Mouse (Mus musculus): ENCODE data around the gene Chek2. TPM values are rescaled to one million over a fixed set of nuclear protein-coding genes. Genes with fewer than 3 reads are reported as not detected.

Chek2 gene
- polyA plus RNA-seq, 2 experiments: 26.2 to 26.7 TPM

- no peak for TF ChIP-seq CTCF (IDR thresholded peaks at IDR 0.05; ENCODE audit: low read depth)
- TF ChIP-seq EP300 (IDR thresholded peaks at IDR 0.05; ENCODE audit: low read depth): peak; percentile 57
- peak in 2 of 3 experiments; percentile 58 to 61 for DNase-seq (ENCODE audit: low read depth in 3 of 3, low spot score in 3 of 3)
- peak; percentile 25 for ATAC-seq (ENCODE audit: insufficient read depth)
- Histone ChIP-seq H3K9me3 (ENCODE audit: control insufficient read depth, low read length) (no peaks in the 10 kb centered on the region), H3K4me3 (ENCODE audit: insufficient read depth in 1 of 2, low read depth in 2 of 2, low read length in 2 of 2) (peak overlapping the region; percentile 80 to 95), H3K27ac (peak overlapping the region; percentile 100), H3K9ac (replicated peaks) (peak overlapping the region; percentile 97), H3K4me1 (replicated peaks; ENCODE audit: control insufficient read depth in 2 of 2, insufficient read depth in 2 of 2, low read length in 1 of 2) (peaks cover 43 to 47% of the 10 kb centered on the region in 2 experiments), H3K36me3 (replicated peaks; ENCODE audit: control insufficient read depth, insufficient read depth, low read depth) (peaks cover 33% of the 10 kb centered on the region), H3K27me3 (ENCODE audit: control insufficient read depth, insufficient read depth, low read length) (no peaks in the 10 kb centered on the region), H3K4me2 (ENCODE audit: low read depth) (peak overlapping the region; percentile 74)
- 1% methylated on average over 28 of the region's 28 CpGs for WGBS (ENCODE audit: insufficient replicate concordance)
These were observed 621 bp upstream of the Chek2 start for GRCm38 (mm10) chr5:110839038-110839677.

- Histone ChIP-seq H3K9me3 (ENCODE audit: control insufficient read depth, low read length) (no peaks in the 10 kb centered on the region), H3K36me3 (replicated peaks; ENCODE audit: control insufficient read depth, insufficient read depth, low read depth) (peaks cover 42% of the 10 kb centered on the region), H3K4me1 (replicated peaks; ENCODE audit: control insufficient read depth in 2 of 2, insufficient read depth in 2 of 2, low read length in 1 of 2) (peaks cover 30 to 35% of the 10 kb centered on the region in 2 experiments), H3K9ac (replicated peaks) (peak overlapping the region; percentile 93), H3K27ac (peak overlapping the region; percentile 83), H3K4me3 (ENCODE audit: insufficient read depth in 1 of 2, low read depth in 2 of 2, low read length in 2 of 2) (peak overlapping the region; percentile 95 to 97), H3K27me3 (ENCODE audit: control insufficient read depth, insufficient read depth, low read length) (no peaks in the 10 kb centered on the region), H3K4me2 (ENCODE audit: low read depth) (peak overlapping the region; percentile 81)
- TF ChIP-seq CTCF (IDR thresholded peaks at IDR 0.05; ENCODE audit: low read depth) (peak; percentile 77), EP300 (IDR thresholded peaks at IDR 0.05; ENCODE audit: low read depth) (no peak)
- DNase-seq (ENCODE audit: low read depth in 3 of 3, low spot score in 3 of 3) (peak; percentile 54 to 72 (median 60)), ATAC-seq (ENCODE audit: insufficient read depth) (no peak)
- WGBS (ENCODE audit: insufficient replicate concordance): 2% methylated on average over 4 of the region's 4 CpGs
These were observed 686 bp downstream of the Chek2 start for GRCm38 (mm10) chr5:110840465-110840864.

- peak overlapping the region; percentile 10 for H3K27ac ChIP-seq
- H3K9ac ChIP-seq (replicated peaks): no peak overlapping the region; the same call in 1 of the 2 replicates
- peaks cover 25 to 29% of the 10 kb centered on the region in 2 experiments for H3K4me1 ChIP-seq (replicated peaks; ENCODE audit: control insufficient read depth in 2 of 2, insufficient read depth in 2 of 2, low read length in 1 of 2)
- H3K9me3 ChIP-seq (ENCODE audit: control insufficient read depth, low read length): no peaks in the 10 kb centered on the region
- H3K4me2 ChIP-seq (ENCODE audit: low read depth): peak overlapping the region; percentile 81
- peaks cover 50% of the 10 kb centered on the region for H3K36me3 ChIP-seq (replicated peaks; ENCODE audit: control insufficient read depth, insufficient read depth, low read depth)
- TF ChIP-seq CTCF (IDR thresholded peaks at IDR 0.05; ENCODE audit: low read depth): no peak; the same call in 1 of the 2 replicates
- TF ChIP-seq EP300 (IDR thresholded peaks at IDR 0.05; ENCODE audit: low read depth): no peak
- DNase-seq (ENCODE audit: low read depth in 3 of 3, low spot score in 3 of 3) (no peak), ATAC-seq (ENCODE audit: insufficient read depth) (no peak)
- 52% methylated on average over 14 of the region's 14 CpGs for WGBS (ENCODE audit: insufficient replicate concordance)
- H3K27me3 ChIP-seq (ENCODE audit: control insufficient read depth, insufficient read depth, low read length): no peaks in the 10 kb centered on the region
- peak overlapping the region; percentile 95 to 97 for H3K4me3 ChIP-seq (ENCODE audit: insufficient read depth in 1 of 2, low read depth in 2 of 2, low read length in 2 of 2)
These were observed 1.5 kb downstream of the Chek2 start for GRCm38 (mm10) chr5:110841046-110841862.

GRCm38 (mm10) chr5:110852990-110853389 is 13.2 kb downstream of the Chek2 start:
- no peak overlapping the region for H3K4me2 ChIP-seq (ENCODE audit: low read depth)
- no peak overlapping the region for H3K4me3 ChIP-seq (ENCODE audit: insufficient read depth in 1 of 2, low read depth in 2 of 2, low read length in 2 of 2)
- H3K27ac ChIP-seq: no peak overlapping the region
- WGBS (ENCODE audit: insufficient replicate concordance): 56% methylated on average over 1 of the region's 1 CpGs
- ATAC-seq (ENCODE audit: insufficient read depth) (no peak), DNase-seq (ENCODE audit: low read depth in 3 of 3, low spot score in 3 of 3) (no peak)
- TF ChIP-seq CTCF (IDR thresholded peaks at IDR 0.05; ENCODE audit: low read depth): peak; percentile 59
- no peak for TF ChIP-seq EP300 (IDR thresholded peaks at IDR 0.05; ENCODE audit: low read depth)
- H3K9me3 ChIP-seq (ENCODE audit: control insufficient read depth, low read length): no peaks in the 10 kb centered on the region
- no peak overlapping the region for H3K9ac ChIP-seq (replicated peaks)
- peaks cover 74% of the 10 kb centered on the region for H3K36me3 ChIP-seq (replicated peaks; ENCODE audit: control insufficient read depth, insufficient read depth, low read depth)
- no peaks in the 10 kb centered on the region for H3K27me3 ChIP-seq (ENCODE audit: control insufficient read depth, insufficient read depth, low read length)
- no peaks in the 10 kb centered on the region for H3K4me1 ChIP-seq (replicated peaks; ENCODE audit: control insufficient read depth in 2 of 2, insufficient read depth in 2 of 2, low read length in 1 of 2)

GRCm38 (mm10) chr5:110857091-110857490 is 17.3 kb downstream of the Chek2 start:
- ATAC-seq (ENCODE audit: insufficient read depth): no peak
- TF ChIP-seq CTCF (IDR thresholded peaks at IDR 0.05; ENCODE audit: low read depth) (no peak), EP300 (IDR thresholded peaks at IDR 0.05; ENCODE audit: low read depth) (no peak)
- H3K9me3 ChIP-seq (ENCODE audit: control insufficient read depth, low read length): no peaks in the 10 kb centered on the region
- H3K4me1 ChIP-seq (replicated peaks; ENCODE audit: control insufficient read depth in 2 of 2, insufficient read depth in 2 of 2, low read length in 1 of 2): peaks cover 0 to 2% of the 10 kb centered on the region in 2 experiments; a peak in 1 of 4 replicates
- no peak overlapping the region for H3K4me3 ChIP-seq (ENCODE audit: insufficient read depth in 1 of 2, low read depth in 2 of 2, low read length in 2 of 2)
- WGBS (ENCODE audit: insufficient replicate concordance): 87% methylated on average over 5 of the region's 5 CpGs
- no peak for DNase-seq (ENCODE audit: low read depth in 3 of 3, low spot score in 3 of 3)
- H3K27me3 ChIP-seq (ENCODE audit: control insufficient read depth, insufficient read depth, low read length): no peaks in the 10 kb centered on the region
- no peak overlapping the region for H3K27ac ChIP-seq
- H3K36me3 ChIP-seq (replicated peaks; ENCODE audit: control insufficient read depth, insufficient read depth, low read depth): peaks cover 61% of the 10 kb centered on the region
- H3K4me2 ChIP-seq (ENCODE audit: low read depth): no peak overlapping the region
- H3K9ac ChIP-seq (replicated peaks): no peak overlapping the region

Data from liver, embryonic 14.5 days (tissue).